Mouse (Mus musculus): ENCODE measurements around the gene Nlrx1.

Gene Nlrx1

DNA sequence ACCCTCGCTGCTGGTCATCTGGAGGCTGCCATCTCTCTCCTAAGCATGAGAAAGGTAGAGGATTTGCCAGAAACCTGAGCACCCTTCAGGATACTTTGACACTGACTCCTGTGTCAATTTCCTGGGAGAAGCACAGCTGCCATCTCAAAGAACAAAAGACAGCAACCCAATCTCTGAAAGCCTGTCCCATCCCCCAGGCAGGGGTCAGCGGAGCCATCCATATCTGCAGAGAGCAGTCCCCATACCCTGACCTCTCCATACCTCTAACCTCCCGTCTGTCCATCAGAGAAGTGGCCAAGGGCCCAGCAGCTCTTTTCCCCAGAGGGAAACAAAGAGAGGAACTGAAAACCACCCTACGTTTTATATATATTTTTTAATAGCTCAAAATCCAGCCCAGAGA, 31.8 kb downstream of the Nlrx1 start:
- DNase-seq (ENCODE audit: low read depth, low spot score) = no peak

DNA sequence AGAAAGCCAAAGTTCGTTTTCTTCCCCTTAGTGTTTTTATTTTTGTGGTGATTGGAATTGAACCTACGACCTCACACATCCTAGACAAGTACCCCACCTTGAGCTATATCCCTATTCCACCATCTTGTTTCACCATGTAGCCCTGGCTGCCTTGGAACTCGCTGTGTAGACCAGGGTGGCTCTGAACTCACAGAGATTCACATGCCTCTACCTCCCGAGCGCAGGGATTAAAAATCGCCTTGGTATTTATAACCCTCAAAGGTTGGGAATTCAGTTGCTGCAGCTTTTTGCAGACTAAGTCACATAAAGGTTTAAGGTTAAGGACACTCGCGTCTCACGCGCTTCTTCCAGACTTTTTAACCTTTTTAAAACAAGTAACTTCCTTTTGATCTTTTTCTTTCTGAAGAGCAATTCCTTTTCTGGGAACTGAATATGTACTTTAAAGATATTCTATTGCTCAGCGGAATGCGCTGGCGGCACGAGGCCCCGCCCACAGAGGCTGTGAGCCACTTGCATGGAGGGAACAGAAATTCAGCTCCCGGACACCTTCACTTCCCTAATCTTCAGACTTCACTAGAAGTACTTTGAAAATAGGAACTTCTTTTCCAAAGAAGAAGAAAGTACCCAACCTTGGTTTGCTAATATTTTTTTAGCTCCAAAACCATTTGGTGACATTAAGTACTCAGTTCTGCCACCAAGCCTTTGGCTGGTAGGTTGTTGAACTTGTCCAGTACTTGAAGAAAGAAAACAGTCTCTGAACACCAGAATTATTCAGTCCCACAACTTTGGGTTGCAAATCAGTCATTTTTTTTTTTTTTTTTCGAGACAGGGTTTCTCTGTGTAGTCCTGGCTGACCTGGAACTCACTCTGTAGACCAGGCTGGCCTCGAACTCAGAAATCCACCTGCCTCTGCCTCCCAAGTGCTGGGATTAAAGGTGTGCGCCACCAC, 33.6 kb downstream of the Nlrx1 start:
- DNase-seq (ENCODE audit: low read depth, low spot score) = peak; percentile 88

DNA sequence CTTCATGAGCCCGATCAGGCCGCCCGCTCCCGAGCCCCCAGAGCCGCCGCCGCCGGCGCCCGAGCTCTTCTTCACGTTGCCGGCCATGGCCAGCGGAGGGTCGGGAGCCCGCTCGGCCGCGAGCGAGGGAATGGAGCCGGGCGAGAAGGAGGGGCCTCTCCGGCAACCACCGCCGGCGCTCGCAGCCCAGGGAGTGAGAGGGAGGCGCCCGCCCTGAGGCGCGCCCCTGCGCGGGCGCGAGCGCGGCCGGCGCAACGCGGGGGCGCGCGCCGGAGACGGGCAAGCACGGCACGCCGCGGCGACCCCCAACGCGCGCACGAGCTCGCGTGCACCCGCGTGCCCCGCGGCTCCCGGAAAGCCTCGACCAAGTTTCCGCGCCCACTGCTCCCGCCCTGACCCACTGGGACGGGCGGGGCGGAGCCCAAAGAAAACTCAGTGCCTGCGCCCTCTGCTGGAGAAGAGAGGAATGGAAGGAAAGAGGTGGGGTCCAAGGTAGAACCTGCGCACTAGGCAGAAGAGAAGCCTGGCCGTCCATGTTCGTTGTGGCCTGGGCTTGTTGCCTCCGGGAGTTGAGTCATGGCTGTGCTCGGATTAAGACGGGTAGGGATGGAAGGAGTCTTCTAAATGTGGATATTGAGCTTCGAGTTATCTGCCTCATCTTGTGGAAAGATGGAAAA, 34.5 kb downstream of the Nlrx1 start, which contains the start of gene Cbl:
TSS of gene Cbl (minus strand) at position 248 of the 677 bp plus-strand sequence.
- peak; percentile 99 for DNase-seq (ENCODE audit: low read depth, low spot score)

DNA sequence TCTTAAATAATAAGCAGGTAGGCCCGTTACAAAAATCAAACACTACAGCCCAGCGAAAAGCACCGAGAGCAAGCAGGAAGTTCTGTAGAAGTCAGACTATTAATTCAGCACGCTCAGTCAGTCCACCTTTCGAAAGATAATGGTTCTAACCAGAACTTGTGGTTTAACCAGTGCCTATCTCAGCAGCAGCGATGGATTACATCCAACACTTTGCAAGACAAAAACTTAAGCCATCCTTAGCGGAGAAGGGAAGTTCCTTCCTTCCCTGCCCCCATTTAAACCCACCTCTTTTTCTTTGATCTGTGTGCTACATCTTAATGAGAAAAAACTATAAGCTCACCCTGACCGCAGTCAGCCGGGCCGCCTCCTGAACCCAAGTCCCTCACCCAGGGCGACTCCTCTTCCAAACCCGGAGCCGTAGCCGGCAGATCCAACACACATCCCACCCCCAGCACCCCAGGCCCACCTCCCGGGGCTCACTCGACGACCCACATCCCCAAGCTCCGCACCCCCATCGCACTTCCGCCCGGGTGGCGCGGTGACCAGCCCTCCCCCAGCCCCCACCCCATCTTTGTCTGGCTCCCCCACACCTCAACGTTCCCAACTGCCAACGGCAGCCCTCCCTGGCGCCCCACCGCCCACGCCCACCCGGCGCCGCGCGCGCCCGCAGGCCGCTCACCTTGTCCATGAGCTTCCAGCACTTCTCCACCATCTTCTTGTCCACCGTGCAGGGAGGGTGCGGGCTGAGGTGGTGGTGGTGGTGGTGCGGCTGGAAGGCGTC, 35.2 kb downstream of the Nlrx1 start:
- DNase-seq (ENCODE audit: low read depth, low spot score) = peak; percentile 74

DNA sequence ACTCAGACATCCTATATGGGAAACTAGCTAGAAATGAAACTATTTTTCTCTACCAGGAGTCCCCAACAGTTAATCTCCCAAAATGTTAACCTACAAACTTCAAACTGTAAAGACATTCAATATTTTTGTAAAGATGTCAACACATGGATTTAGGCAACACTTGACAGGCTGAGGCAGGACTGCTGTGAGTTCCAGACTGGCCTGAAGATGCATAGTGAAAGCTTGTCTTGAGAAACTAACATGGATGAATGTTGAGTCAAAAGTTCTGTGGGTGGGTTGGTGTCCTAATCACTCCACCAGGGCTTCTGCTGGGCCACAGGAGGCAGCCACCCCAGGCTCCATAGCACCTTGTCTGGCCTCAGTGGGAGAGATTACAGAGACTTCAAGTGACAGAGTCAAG, 36.8 kb downstream of the Nlrx1 start:
- no peak for DNase-seq (ENCODE audit: low read depth, low spot score)

DNA sequence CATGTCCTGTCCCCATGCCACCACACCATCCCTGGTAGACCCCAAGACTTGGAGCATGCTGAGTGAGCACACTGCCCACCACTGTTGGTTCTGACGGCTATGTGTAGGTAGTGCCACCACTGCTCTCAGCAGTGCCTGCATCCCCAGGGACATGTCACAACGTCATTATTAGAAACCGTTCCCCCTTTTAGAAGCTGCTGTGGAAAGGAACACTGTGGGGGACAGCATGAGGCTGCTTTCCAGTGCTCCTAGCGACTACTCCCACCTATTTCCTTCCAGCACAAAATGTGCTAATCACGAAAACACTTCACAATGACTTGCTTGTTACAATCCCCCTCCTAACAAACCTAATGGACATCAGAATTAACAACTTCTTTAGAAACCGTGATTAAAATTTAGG, 42.4 kb downstream of the Nlrx1 start:
- DNase-seq (ENCODE audit: low read depth, low spot score) = no peak

DNA sequence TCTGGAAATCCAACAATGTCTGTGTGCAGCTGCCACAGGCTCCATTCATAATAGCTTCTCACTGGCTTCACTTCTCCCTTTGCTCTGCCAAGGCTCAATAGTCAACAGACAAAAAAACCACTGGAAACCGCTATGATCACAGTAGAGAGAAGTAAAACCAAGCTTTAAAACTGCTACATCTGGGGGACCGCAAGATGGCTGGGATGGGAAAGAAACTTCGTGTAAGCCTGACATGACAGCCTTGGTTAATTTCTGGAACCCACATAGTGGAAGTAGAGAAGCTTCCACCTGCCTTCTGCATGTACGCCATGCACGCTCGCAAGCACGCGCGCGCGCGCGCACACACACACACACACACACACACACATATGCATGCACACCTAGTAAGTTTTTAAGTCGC, 54.9 kb downstream of the Nlrx1 start:
- DNase-seq (ENCODE audit: low read depth, low spot score) = peak; percentile 91

DNA sequence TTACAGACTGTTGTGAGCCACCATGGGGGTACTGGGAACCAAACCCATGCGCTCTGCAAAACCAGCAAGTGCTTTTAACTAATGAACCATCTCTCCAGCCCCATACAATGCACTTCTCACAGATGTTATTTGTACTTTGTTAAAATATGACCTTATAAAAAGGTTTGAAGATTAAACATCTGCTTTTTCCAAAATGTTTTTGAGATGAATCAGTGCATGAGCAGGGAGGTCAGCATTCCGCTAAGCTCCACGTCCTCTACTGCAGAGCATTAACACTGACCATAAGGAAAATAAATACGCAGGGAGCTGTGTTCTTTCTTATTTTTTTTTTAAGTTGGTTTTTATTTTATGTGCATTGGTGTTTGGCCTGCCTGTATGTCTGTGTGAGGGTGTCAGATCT, 56.0 kb downstream of the Nlrx1 start:
- DNase-seq (ENCODE audit: low read depth, low spot score) = no peak

DNA sequence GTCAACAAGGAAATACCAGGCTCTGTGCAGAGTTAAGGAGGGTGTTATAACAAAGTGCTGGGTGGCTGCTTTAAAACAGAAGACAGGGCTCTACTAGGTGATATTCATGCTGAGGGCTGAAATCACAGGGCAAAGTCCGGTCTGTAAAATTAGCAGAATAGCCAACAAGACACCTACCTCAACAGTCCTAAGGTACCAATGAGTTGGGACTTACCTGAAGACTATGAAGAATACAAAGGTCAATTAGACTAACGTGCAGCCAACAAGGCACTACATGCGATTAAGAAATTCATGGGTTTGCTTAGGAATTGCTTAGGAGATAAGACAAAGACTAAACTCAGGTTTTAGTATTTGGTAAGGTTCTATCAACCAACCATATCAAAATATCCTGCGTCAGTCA, 59.0 kb downstream of the Nlrx1 start:
- no peak for DNase-seq (ENCODE audit: low read depth, low spot score)

DNA sequence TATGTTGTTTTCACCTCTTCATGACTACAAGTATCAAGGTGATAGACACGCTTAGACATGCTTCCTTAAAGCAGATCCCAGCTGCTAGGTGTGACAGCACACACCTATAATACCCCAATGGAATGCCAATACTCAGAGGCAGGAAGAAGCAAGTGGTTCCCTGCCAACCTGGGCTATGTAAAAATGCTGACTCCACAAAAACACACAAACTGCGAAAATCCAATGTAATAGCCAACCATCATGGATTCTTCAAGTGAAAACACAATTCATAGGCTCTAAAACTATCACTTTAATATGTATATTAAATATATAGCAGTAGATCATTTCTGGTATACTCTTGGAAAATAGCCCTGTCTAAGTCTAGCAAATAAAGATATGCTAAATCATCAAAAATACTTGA, 60.6 kb downstream of the Nlrx1 start:
- no peak for DNase-seq (ENCODE audit: low read depth, low spot score)

Measured in A20 (cell line).